Mouse (Mus musculus) bone marrow macrophage, adult 2 months (primary cell): Measurements from ENCODE around the gene Cpox.

Experiments used
- CTCF ChIP-seq: IDR thresholded peaks from 2 replicates; pipeline ENCODE4 v1.5.1; 2012; ENCODE audit warnings: low read depth, mild to moderate bottlenecking, low read length, moderate library complexity
- POLR2A ChIP-seq: IDR thresholded peaks from 2 replicates; pipeline ENCODE4 v1.6.1; 2012; ENCODE audit warnings: mild to moderate bottlenecking, low read depth, low read length, borderline replicate concordance

DNA sequence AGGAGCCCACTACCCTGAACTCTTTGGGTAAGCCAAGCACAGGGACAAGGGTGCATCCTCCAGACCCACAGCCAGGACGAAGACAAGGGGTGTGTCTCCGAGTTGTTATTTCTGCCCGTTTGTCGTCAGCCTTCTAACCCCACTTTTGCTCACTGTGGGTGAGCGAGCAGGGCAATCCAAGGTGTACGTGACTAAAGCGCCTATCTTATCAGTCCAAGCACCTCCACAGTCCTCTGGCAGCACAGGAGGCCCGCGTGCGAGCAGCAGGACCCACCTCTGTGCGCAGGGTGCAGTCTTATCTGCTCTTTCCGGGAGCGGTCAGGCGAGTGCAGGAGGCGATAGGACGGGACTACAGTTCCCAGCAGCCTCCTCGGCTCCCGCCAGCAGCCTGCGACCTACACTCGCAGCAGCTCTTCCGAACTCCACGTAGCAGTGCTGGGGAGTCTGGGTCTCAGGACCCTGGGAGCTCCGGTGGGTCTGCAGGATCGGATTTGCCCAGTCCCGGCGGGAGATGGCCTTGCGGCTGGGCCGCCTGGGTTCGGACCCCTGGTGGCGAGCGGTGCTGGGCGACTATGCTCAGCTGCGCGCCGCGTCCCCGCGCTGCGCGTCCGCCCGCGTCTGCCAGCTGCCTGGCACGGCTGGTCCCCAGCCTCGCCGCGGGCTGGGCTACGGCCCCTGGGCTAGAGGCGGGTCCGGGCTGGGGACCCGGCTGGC, at the start of gene Cpox:
- TF ChIP-seq POLR2A (no peak), CTCF (no peak)
